Mouse (Mus musculus): ENCODE data around the gene Vps13a.

Gene Vps13a

DNA sequence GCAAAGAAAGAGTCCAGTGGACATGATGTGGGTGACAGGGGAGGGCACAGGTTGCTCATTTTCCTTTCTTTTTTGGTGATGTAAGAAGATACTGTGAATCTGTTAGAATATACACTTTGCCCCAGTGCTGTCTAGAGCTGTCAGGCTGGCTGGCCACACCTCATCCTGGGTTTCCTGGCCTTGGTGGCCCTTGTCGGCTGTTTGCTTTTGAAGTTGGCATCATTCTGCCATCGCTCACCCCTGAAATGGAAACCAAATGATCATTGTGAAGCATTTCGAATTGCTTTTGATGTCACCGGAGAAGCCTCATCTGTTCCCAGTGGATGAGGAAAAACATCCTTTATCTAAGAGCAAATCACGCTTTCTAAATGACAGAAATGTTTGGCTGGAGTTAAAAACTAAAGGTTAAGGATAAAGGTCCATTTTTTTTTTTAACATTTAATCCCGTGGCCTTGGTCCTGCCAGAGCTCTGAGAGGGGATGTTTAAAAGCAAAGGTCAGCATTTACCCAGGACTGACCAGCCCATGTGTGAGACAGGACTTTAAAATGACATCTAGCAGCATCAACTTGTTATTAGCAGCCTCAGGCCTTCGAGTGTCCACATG, 201.0 kb downstream of the Vps13a start:
- no peak for DNase-seq

DNA sequence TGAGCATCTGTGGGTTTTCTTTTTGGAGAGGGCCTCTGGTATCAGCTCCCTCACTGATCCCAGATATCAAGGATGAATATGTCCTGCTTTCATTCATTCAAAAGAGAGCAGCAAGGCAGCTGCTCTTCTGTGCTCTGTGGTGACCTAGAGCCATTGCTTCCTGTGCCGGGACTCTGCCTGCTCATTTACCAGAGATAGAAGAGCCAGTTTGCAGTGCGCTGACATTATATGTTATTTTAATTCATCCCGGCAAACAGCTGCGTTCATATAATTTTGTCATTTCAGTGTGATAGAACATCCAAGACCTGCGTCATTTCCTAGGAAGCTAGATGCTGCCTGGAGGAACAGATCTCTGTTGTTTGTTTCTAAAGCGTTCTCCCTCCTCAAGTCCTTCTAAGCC, 203.9 kb downstream of the Vps13a start:
- DNase-seq = no peak
